Mouse (Mus musculus): ENCODE results near the gene Hint3.

DNA sequence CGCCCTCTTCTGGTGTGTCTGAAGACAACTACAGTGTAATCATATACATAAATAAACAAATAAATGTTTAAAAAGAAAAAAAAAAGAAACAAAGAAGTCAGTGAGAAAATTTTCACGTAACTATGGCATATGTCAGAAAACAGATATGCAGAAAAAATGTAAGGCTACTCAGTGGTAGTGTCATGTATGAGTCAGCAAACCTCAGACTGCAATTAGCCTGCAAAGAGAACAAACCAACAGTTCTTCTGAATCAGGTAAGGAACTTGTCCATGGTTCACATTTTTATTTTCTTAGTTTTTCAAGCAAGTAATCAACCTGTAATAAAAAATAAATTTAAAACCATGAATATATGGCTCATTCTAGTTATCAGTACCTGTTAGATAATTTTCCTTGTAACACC, 21.3 kb downstream of the Hint3 start:
- no peak for TF ChIP-seq POLR2A (IDR thresholded peaks at IDR 0.05; ENCODE audit: insufficient read length, low read depth)
- no peak for TF ChIP-seq CEBPB (IDR thresholded peaks at IDR 0.05; ENCODE audit: insufficient read depth, poor library complexity, severe bottlenecking)
- no peak for TF ChIP-seq MYOD1 (IDR thresholded peaks at IDR 0.05; ENCODE audit: control insufficient read depth in 1 of 3, insufficient read length in 2 of 3, low read depth in 2 of 3)
- TF ChIP-seq POLR2AphosphoS2 (IDR thresholded peaks at IDR 0.05; ENCODE audit: insufficient read length, low read depth), result no peak
